Comparison of ENCODE assay signal across 9 mouse cellular contexts in genomic region chr11:7568484-7568883, GRCm38 (mm10).
DNase-seq lines count a peak whose midpoint lies in the region; ATAC-seq lines count a peak whose summit lies in the region.
"Had no signal": no experiment of that assay in that cellular context is flagged by ENCODE, and none has a peak within 500 bp of the region (broad histone marks: within the 10 kb centered on the region; RNA-seq: fewer than 3 reads in every experiment).

No protein-coding gene starts in this region.

- no peak overlapping the region for H3K4me2 ChIP-seq in hindbrain, embryonic 14.5 days (replicated peaks)
- no peak overlapping the region for H3K4me2 ChIP-seq in hindbrain, embryonic 12.5 days (replicated peaks)
- H3K4me2 ChIP-seq: stomach, embryonic 15.5 days had no signal

- H3K9ac ChIP-seq in hindbrain, embryonic 14.5 days, result no peak overlapping the region
- H3K9ac ChIP-seq in hindbrain, embryonic 12.5 days, result no peak overlapping the region
- H3K9ac ChIP-seq: stomach, embryonic 15.5 days had no signal

- no peaks in the 10 kb centered on the region for H3K36me3 ChIP-seq in hindbrain, embryonic 14.5 days (replicated peaks; ENCODE audit: control insufficient read depth, insufficient read depth)
- no peaks in the 10 kb centered on the region for H3K36me3 ChIP-seq in hindbrain, embryonic 12.5 days
- no peaks in the 10 kb centered on the region for H3K36me3 ChIP-seq in embryonic facial prominence, embryonic 10.5 days (replicated peaks)
- H3K36me3 ChIP-seq: stomach, embryonic 15.5 days had no signal

- H3K4me3 ChIP-seq in hindbrain, embryonic 14.5 days (replicated peaks; ENCODE audit: low read length), result no peak overlapping the region
- no peak overlapping the region for H3K4me3 ChIP-seq in hindbrain, embryonic 12.5 days
- H3K4me3 ChIP-seq in embryonic facial prominence, embryonic 10.5 days, result no peak overlapping the region
- H3K4me3 ChIP-seq: stomach, embryonic 15.5 days had no signal

- no peak overlapping the region for H3K27ac ChIP-seq in hindbrain, embryonic 14.5 days
- H3K27ac ChIP-seq in hindbrain, embryonic 12.5 days, result no peak overlapping the region
- no peak overlapping the region for H3K27ac ChIP-seq in embryonic facial prominence, embryonic 10.5 days (replicated peaks)
- H3K27ac ChIP-seq: stomach, embryonic 15.5 days had no signal

- 75% methylated on average over 1 of the region's 1 CpGs for WGBS in hindbrain, embryonic 14.5 days
- 85% methylated on average over 1 of the region's 1 CpGs for WGBS in hindbrain, embryonic 12.5 days
- 76% methylated on average over 1 of the region's 1 CpGs for WGBS in embryonic facial prominence, embryonic 10.5 days

- no peaks in the 10 kb centered on the region for H3K27me3 ChIP-seq in hindbrain, embryonic 14.5 days (ENCODE audit: control insufficient read depth, insufficient read depth, low read length)
- no peaks in the 10 kb centered on the region for H3K27me3 ChIP-seq in hindbrain, embryonic 12.5 days
- no peaks in the 10 kb centered on the region for H3K27me3 ChIP-seq in embryonic facial prominence, embryonic 10.5 days (replicated peaks; ENCODE audit: low read depth, poor library complexity, severe bottlenecking)
- H3K27me3 ChIP-seq: stomach, embryonic 15.5 days had no signal

- H3K9me3 ChIP-seq in hindbrain, embryonic 14.5 days (ENCODE audit: control insufficient read depth, low read length), result no peaks in the 10 kb centered on the region
- no peaks in the 10 kb centered on the region for H3K9me3 ChIP-seq in hindbrain, embryonic 12.5 days (replicated peaks)
- no peaks in the 10 kb centered on the region for H3K9me3 ChIP-seq in embryonic facial prominence, embryonic 10.5 days
- H3K9me3 ChIP-seq: stomach, embryonic 15.5 days had no signal

- ATAC-seq in hindbrain, embryonic 14.5 days (ENCODE audit: low FRiP score), result no peak
- ATAC-seq in hindbrain, embryonic 12.5 days (ENCODE audit: low FRiP score), result no peak
- no peak for ATAC-seq in CD4-positive, CD25-positive, alpha-beta regulatory T cell, adult 4 months

- DNase-seq in hindbrain, embryonic 14.5 days (ENCODE audit: low spot score), result peak; percentile 56
- DNase-seq in right cerebral cortex, postnatal 10 days (ENCODE audit: low spot score in 2 of 2), result peak; percentile 31 to 36
- no peak for DNase-seq in right cerebral cortex, adult 18-20 months
- peak; percentile 16 for DNase-seq in embryonic facial prominence, embryonic 10.5 days (ENCODE audit: low spot score)
- DNase-seq in retina, postnatal 7 days (ENCODE audit: low read depth, low spot score), result peak; percentile 6
- DNase-seq in gastrocnemius, adult 18-20 months (ENCODE audit: low spot score), result no peak

- H3K4me1 ChIP-seq in hindbrain, embryonic 14.5 days (replicated peaks; ENCODE audit: control insufficient read depth, insufficient read depth, low read length), result no peaks in the 10 kb centered on the region
- no peaks in the 10 kb centered on the region for H3K4me1 ChIP-seq in hindbrain, embryonic 12.5 days
- H3K4me1 ChIP-seq in embryonic facial prominence, embryonic 10.5 days, result no peaks in the 10 kb centered on the region
- H3K4me1 ChIP-seq: stomach, embryonic 15.5 days had no signal

Comparison
In these comparisons a context has a peak if more than half of its experiments do, and no peak if none do; other contexts are left out.
1. DNase-seq: peak in hindbrain, embryonic 14.5 days (single experiment), right cerebral cortex, postnatal 10 days (2 of 2), embryonic facial prominence, embryonic 10.5 days (single experiment) and retina, postnatal 7 days (single experiment); none in right cerebral cortex, adult 18-20 months (single experiment) and gastrocnemius, adult 18-20 months (single experiment).